Mouse (Mus musculus) bone marrow macrophage, adult 2 months (primary cell): Measurements from ENCODE around the gene Pla2g4a. TPM values are rescaled to one million over a fixed set of nuclear protein-coding genes. Genes with fewer than 3 reads are reported as not detected.
"Not testable (repeated sequence)": the region's sequence is repeated elsewhere in the genome, so short reads cannot be mapped to it uniquely, and the experiment has no call there.

ENCODE experiments used
- H3K27ac ChIP-seq: 2 replicates; pipeline ENCODE4 v1.5.1; 2012; ENCODE audit warnings: low read depth, low read length; ENCODE audit not compliant: insufficient read depth
- H3K4me1 ChIP-seq: 2 replicates; pipeline ENCODE4 v1.6.1; 2012; ENCODE audit warnings: low read length; ENCODE audit not compliant: control insufficient read depth, insufficient read depth
- H3K4me3 ChIP-seq: 2 replicates; pipeline ENCODE4 v1.5.1; 2012; ENCODE audit warnings: mild to moderate bottlenecking, low read length, moderate library complexity; ENCODE audit not compliant: insufficient read depth
- CTCF ChIP-seq: IDR thresholded peaks from 2 replicates; pipeline ENCODE4 v1.5.1; 2012; ENCODE audit warnings: low read depth, mild to moderate bottlenecking, low read length, moderate library complexity
- POLR2A ChIP-seq: IDR thresholded peaks from 2 replicates; pipeline ENCODE4 v1.6.1; 2012; ENCODE audit warnings: mild to moderate bottlenecking, low read depth, low read length, borderline replicate concordance
- polyA plus RNA-seq: library from polyadenylated mRNA; stranded (reverse); fragments of >200 nt; gene quantifications from 2 replicates; pipeline ENCODE4 v1.2.4, GENCODE M21; 2012; ENCODE audit not compliant: missing spikeins, insufficient read depth, insufficient read length

Pla2g4a gene
- polyA plus RNA-seq, 1 experiment = 27.1 TPM

DNA sequence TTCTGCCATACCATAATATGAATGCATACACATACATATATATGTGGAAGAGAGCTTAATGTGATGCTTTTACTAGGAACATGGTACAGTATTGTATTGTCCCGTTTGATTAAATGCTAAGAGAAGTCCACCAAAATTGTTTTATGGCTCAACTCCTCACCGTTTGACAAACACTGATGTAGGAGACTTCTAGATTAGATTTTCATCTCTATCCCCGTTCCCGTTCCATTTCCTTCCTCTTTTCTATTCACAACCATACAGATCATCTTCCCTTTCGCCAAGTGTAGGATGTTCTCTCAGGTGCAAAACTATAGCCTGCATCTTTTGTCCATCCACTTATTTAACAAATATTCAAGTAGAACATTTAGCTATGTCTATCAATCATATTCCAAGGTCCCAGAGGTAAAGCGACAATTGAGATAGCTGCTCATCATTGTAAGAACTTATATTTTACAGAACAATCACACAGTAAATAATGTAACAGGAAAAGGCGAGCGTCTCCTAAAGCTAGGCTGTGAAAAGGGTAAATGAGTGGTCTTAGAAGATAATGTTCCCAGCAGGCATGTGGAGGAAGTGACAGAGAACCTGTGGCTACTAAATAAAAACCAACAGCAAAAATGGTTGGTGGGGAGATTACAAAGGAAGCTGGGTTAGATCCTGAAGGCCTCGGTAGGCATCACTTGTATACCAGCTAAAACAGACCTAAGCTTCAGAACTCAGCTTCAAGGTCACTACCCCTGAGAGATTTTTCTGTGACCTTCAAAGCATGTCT is 21.6 kb downstream of the Pla2g4a start:
- TF ChIP-seq CTCF (no peak), POLR2A (no peak)
- peak overlapping the region; percentile 95 for H3K27ac ChIP-seq
- no peak overlapping the region for H3K4me3 ChIP-seq
- peaks cover 51% of the 10 kb centered on the region for H3K4me1 ChIP-seq

DNA sequence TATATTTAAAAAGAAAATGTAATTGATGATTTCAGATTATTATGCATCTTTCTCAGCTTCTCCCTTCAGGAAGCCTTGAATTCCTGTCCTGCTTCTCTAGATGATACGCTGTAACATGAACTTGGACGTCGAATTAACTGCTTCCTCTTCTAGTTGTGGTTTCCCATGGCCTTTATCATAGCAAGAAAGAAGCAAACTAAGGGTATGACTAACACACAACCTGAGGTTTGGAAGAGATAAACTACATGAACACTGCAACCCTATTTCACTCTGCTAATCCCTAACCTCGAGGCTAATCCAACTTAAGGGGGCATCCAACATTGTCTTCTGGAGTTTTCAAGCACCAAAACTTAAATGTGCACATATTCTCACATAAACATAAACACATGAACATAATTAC is 23.3 kb downstream of the Pla2g4a start:
- peaks cover 42% of the 10 kb centered on the region for H3K4me1 ChIP-seq
- H3K27ac ChIP-seq = peak overlapping the region; percentile 15; the same call in 1 of the 2 replicates
- no peak for TF ChIP-seq CTCF
- no peak for TF ChIP-seq POLR2A
- no peak overlapping the region for H3K4me3 ChIP-seq

DNA sequence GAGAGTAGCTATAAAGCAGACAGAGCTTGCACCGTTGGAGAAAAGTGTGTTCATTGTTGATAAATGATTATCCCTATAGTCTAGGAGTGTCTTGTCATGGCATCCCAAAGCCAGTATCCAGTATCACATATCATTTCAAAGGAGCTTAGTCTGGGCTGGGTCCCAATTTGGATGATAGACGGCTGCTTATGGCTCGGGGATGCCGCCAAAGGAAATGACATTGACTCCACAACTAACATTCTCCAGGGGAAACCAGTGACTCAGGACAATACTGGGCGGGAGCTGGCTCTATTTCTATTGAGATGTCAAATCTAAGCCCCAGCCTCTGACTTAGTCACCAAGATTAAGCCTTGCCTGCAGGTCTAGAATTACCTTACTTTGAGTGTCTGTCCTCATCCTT is 31.9 kb downstream of the Pla2g4a start:
- no peak for TF ChIP-seq POLR2A
- TF ChIP-seq CTCF = no peak

DNA sequence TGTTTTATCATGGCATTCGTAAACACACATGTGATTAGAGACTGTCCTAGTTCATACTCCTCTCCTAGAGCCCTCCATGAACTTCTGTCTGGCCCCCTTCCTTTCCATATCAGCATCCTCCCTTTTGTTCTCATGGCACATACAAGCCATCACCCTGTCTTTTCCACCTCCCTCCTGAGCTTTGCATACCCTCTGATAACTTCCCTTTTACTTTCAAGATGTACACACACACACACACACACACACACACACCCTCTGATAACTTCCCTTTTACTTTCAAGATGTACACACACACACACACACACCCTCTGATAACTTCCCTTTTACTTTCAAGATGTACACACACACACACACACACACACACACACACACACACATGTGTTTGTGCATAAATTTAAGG is 37.4 kb downstream of the Pla2g4a start:
- H3K4me1 ChIP-seq = not testable (repeated sequence)

More for the DNA sequence above, 31.9 kb downstream of the Pla2g4a start:
- no peak overlapping the region for H3K4me3 ChIP-seq
- no peak overlapping the region for H3K27ac ChIP-seq
- no peaks in the 10 kb centered on the region for H3K4me1 ChIP-seq

DNA sequence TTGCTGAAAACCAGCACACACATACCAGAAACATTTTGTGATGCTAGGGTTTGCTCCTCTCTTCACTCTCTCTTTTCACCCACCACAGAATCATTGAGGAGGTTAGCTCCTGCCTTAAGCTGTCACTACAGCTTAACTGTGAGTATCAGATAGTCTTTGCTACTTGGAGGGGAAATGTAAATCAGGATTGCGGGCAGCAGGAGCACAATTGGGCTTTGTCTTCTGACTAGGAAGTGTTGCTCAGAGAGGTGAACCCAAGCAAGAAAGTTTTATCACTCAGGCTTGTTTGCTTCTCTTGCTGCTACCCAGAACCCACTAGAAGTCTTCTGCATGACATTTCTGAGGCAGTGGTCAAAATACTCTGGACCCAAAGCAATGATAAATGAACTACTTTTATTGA is 38.9 kb downstream of the Pla2g4a start:
- H3K27ac ChIP-seq = no peak overlapping the region
- TF ChIP-seq POLR2A = no peak
- TF ChIP-seq CTCF = no peak
- H3K4me1 ChIP-seq = peaks cover 9% of the 10 kb centered on the region
- no peak overlapping the region for H3K4me3 ChIP-seq

More for the DNA sequence above, 37.4 kb downstream of the Pla2g4a start:
- H3K4me3 ChIP-seq = not testable (repeated sequence)
- H3K27ac ChIP-seq = 0 out of 2 replicates have a peak overlapping the region, but pooled peaks have one; percentile 13

DNA sequence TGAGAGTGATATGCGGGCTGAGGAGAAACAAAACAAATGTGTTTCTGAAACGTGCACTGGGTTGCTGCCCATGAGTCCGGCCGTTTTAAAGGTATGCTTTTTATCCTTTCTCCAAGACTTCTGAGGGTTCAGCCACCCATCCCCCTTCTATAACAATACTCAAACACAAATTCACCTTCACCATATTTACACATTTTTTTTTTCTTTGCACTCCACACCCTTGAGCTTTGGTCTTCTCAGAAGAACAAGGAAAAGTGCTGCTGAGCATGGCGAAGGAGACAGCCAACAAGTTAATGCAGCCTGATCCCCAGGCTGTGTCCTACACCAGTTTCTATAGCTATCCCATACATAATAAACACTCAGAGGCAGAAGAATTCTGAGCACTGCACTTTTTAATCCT is 39.8 kb downstream of the Pla2g4a start:
- H3K27ac ChIP-seq = no peak overlapping the region
- H3K4me1 ChIP-seq = peaks cover 9% of the 10 kb centered on the region
- no peak overlapping the region for H3K4me3 ChIP-seq
- TF ChIP-seq CTCF = no peak
- no peak for TF ChIP-seq POLR2A

DNA sequence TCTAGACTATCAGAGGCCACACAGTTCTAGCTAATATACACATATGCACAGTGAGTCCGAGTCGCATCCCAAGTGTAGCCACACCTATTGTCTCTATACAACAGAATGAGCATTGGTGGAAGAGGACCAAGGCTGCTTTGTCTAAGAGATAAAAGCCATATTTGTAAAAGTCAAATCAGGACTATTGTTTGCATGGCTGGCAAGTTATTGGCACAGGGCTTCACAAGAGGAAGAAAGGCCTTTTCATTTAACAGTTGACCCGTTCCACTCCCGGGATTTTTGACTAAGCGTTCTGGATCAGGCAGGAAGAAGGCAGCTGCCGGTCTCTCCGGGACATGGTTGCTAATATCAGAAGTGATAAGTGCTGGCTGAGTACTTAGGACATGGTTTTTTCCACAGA is 41.8 kb downstream of the Pla2g4a start:
- peaks cover 9% of the 10 kb centered on the region for H3K4me1 ChIP-seq
- H3K4me3 ChIP-seq = no peak overlapping the region
- H3K27ac ChIP-seq = no peak overlapping the region
- TF ChIP-seq CTCF (no peak), POLR2A (no peak)

DNA sequence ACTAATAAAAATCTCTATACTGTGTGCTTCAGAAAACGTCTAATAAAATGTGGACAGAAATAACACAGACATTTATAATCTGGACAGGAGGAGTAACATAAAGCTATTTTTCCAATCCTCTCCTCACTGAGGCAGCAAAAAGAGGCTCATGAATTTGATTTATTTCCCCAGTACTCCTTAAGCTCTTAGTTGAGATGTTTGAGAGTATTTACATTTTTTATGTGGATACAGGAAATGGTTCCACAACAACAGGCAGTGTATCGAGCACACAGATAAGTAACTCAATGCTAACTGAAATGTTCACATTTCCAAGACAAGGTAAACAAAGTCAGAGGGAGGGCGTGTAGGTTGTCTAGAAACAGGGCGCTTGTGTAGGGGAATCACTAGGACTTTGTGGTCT is 48.1 kb downstream of the Pla2g4a start:
- no peak overlapping the region for H3K27ac ChIP-seq
- no peak for TF ChIP-seq CTCF
- TF ChIP-seq POLR2A = no peak
- no peak overlapping the region for H3K4me3 ChIP-seq
- peaks cover 13% of the 10 kb centered on the region for H3K4me1 ChIP-seq

DNA sequence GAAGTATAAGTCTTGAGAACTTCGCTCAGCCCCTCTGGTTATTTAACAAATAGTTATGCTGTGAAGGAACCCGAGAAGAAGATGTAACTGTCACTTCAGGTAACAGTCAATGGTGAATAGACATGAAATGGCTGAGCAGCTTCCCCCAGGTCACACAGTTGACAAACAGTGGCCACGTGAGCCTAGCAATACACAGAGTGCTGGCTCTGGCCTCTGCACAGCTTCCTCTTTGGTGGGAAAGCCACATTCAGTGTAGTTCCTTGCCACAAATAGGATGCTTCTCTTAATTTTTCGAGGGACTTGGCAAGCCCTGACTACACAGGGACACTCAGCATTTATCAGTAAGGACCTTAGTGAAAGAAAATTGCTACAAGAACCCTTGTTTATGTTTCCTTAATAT is 50.0 kb downstream of the Pla2g4a start:
- no peak overlapping the region for H3K4me3 ChIP-seq
- TF ChIP-seq CTCF (no peak), POLR2A (no peak)
- peak overlapping the region; percentile 35; the same call in 1 of the 2 replicates for H3K27ac ChIP-seq
- H3K4me1 ChIP-seq = peaks cover 14% of the 10 kb centered on the region

DNA sequence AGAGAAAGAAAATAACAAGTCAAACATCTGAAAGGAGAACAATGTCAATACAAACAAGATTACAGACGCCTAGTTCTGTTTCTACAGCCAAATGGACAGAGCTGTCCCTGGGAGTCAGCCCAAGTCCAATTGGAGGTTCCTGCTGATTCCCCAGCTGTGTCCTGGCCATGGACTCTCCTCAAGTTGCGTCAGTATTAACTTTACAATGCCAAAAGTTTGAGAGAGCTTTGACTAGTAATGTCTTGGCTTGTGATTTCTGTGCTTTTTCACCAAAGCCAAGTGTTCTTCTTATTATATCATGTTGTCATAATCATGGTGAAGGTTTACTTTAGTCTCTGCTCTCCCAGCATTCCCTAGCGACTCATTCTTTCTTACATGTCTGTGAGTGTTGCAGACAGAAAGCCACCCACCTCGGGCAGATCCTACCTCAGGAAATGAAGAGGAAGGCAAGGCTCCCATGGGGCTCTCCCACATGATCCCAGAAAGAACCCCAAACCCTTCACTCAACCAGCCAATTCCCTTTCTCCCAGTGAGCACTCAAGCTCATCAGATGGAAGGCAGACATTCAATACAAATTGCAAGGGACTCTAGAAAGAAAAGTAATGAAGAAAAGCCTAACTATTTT is 63.0 kb downstream of the Pla2g4a start:
- TF ChIP-seq CTCF (no peak), POLR2A (no peak)
- Histone ChIP-seq H3K4me3 (no peak overlapping the region), H3K4me1 (peaks cover 6% of the 10 kb centered on the region; the same call in 1 of the 2 replicates), H3K27ac (no peak overlapping the region)

DNA sequence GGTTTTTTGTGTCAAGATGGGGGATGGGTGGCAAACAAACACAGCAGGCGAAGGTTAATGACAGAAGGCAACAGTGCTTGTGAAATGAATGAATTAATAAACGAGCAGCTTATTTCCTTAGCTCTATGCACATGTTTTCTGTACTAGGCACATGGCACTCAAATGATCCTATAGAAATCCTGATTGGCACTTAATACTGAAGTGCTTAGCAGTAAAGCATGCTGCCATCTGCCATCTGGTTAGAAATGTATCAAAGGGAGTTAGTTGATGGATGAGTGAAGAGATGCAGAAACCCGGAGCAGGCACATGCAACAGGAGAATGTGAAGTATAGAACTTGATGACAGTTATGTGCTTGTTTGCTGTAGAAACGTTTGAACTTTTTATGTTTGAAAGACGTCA is 64.5 kb downstream of the Pla2g4a start:
- H3K4me3 ChIP-seq = no peak overlapping the region
- no peak overlapping the region for H3K27ac ChIP-seq
- TF ChIP-seq POLR2A = no peak
- TF ChIP-seq CTCF = no peak
- H3K4me1 ChIP-seq = peaks cover 10% of the 10 kb centered on the region
